Mouse (Mus musculus) E14TG2a.4 (cell line): ENCODE results near the gene Lrguk.

Experiments used
- CTCF ChIP-seq: conservative IDR thresholded peaks from 2 replicates; pipeline ENCODE4 v1.5.1; 2014; ENCODE audit warnings: low read length
- POU5F1 ChIP-seq: IDR thresholded peaks from 2 replicates; pipeline ENCODE4 v1.6.1; 2014; ENCODE audit warnings: low read length, borderline replicate concordance

- no peak for TF ChIP-seq CTCF
- TF ChIP-seq POU5F1, result no peak
Measured at GRCm38 (mm10) chr6:34083471-34083870, 54.2 kb downstream of the Lrguk start.
